ENCODE assay signal across 11 mouse cellular contexts in genomic region chr6:90329953-90330352, GRCm38 (mm10). TPM values are rescaled to one million over a fixed set of nuclear protein-coding genes. Genes with fewer than 3 reads are reported as not detected.
DNase-seq lines count a peak whose midpoint lies in the region; ATAC-seq lines count a peak whose summit lies in the region.
"Had no signal": no experiment of that assay in that cellular context is flagged by ENCODE, and none has a peak within 500 bp of the region (broad histone marks: within the 10 kb centered on the region; RNA-seq: fewer than 3 reads in every experiment).

No protein-coding gene starts in this region.

- DNase-seq in adrenal gland, postnatal 10 days: peak; percentile 37
- DNase-seq in adrenal gland, adult 8-10 months: no peak
- peak; percentile 60 for DNase-seq in midbrain, embryonic 14.5 days
- no peak for DNase-seq in midbrain, embryonic 11.5 days (ENCODE audit: low spot score, missing footprints)
- DNase-seq in heart, adult 9 months (ENCODE audit: low spot score in 2 of 2): peak; percentile 44 to 47
- peak; percentile 79 to 83 for DNase-seq in layer of hippocampus, postnatal 10 days (ENCODE audit: low spot score in 2 of 2)
- DNase-seq in right cerebral cortex, postnatal 4 days: peak; percentile 67
- DNase-seq in retina, postnatal 1 day: no peak

- 13% methylated on average over 1 of the region's 1 CpGs for WGBS in midbrain, embryonic 14.5 days
- WGBS in midbrain, embryonic 11.5 days: 65% methylated on average over 1 of the region's 1 CpGs

- ATAC-seq in midbrain, embryonic 14.5 days (ENCODE audit: low FRiP score, low TSS enrichment): no peak
- ATAC-seq in midbrain, embryonic 11.5 days (ENCODE audit: low FRiP score): no peak

- H3K9ac ChIP-seq in midbrain, embryonic 14.5 days (replicated peaks; ENCODE audit: low read length): no peak overlapping the region
- no peak overlapping the region for H3K9ac ChIP-seq in midbrain, embryonic 11.5 days (ENCODE audit: low read length)

- H3K9me3 ChIP-seq in midbrain, embryonic 14.5 days (ENCODE audit: control insufficient read depth, low read length): no peaks in the 10 kb centered on the region
- H3K9me3 ChIP-seq in midbrain, embryonic 11.5 days (ENCODE audit: control insufficient read depth, low read length): no peaks in the 10 kb centered on the region
- H3K9me3 ChIP-seq: megakaryocyte, embryonic 14.5 days had no signal

- no peaks in the 10 kb centered on the region for H3K27me3 ChIP-seq in midbrain, embryonic 14.5 days (ENCODE audit: control insufficient read depth, insufficient read depth, low read length)
- no peaks in the 10 kb centered on the region for H3K27me3 ChIP-seq in midbrain, embryonic 11.5 days (ENCODE audit: control insufficient read depth, insufficient read depth, low read length)

- H3K4me2 ChIP-seq in midbrain, embryonic 14.5 days (ENCODE audit: low read length): no peak overlapping the region
- H3K4me2 ChIP-seq in midbrain, embryonic 11.5 days: no peak overlapping the region

- no peaks in the 10 kb centered on the region for H3K36me3 ChIP-seq in midbrain, embryonic 14.5 days (ENCODE audit: control insufficient read depth, insufficient read depth, low read length)
- no peaks in the 10 kb centered on the region for H3K36me3 ChIP-seq in midbrain, embryonic 11.5 days (ENCODE audit: control insufficient read depth, insufficient read depth, low read length)

- no peaks in the 10 kb centered on the region for H3K4me1 ChIP-seq in midbrain, embryonic 14.5 days (ENCODE audit: control insufficient read depth, insufficient read depth, low read length)
- no peaks in the 10 kb centered on the region for H3K4me1 ChIP-seq in midbrain, embryonic 11.5 days (ENCODE audit: control insufficient read depth, insufficient read depth, low read length)

- H3K27ac ChIP-seq in midbrain, embryonic 14.5 days (replicated peaks; ENCODE audit: low read depth, low read length): no peak overlapping the region
- H3K27ac ChIP-seq in midbrain, embryonic 11.5 days (ENCODE audit: low read depth, low read length): no peak overlapping the region

- no peak overlapping the region for H3K4me3 ChIP-seq in midbrain, embryonic 14.5 days (replicated peaks; ENCODE audit: low read depth, low read length)
- H3K4me3 ChIP-seq in midbrain, embryonic 11.5 days (ENCODE audit: low read depth, low read length): no peak overlapping the region
- H3K4me3 ChIP-seq: megakaryocyte, embryonic 14.5 days had no signal

RNA-seq across cellular contexts. Expression of gene Uroc1, which starts 3.1 kb away (rescaled TPM):
- total RNA-seq in adrenal gland, postnatal 10 days (2021): 10 to 100 TPM; 14.8 to 37.5 TPM
- total RNA-seq in adrenal gland, adult 8-10 months (2022): under 1 TPM in 3 of 4 experiments, not detected in 1; 0.15 to 0.24 (median 0.17) TPM
- not detected in 2 replicates for polyA plus RNA-seq in midbrain, embryonic 14.5 days (2014; fragmentation: Nextera tagmentation; extraction: Ambion mirVana)
- not detected in 2 replicates for polyA plus RNA-seq in midbrain, embryonic 11.5 days (2014; fragmentation: Nextera tagmentation; extraction: Ambion mirVana)
- under 1 TPM in 1 of 2 experiments, not detected in 1; 0.13 TPM for total RNA-seq in layer of hippocampus, postnatal 10 days (2021)

RNA-seq across cellular contexts. Expression of gene Chst13, which starts 5.0 kb away (rescaled TPM):
- total RNA-seq in adrenal gland, postnatal 10 days (2021): 1 to 10 TPM in 1 of 2 experiments, under 1 TPM in 1; 0.88 to 1.7 TPM
- under 1 TPM in 1 of 4 experiments, not detected in 3; 0.30 TPM for total RNA-seq in adrenal gland, adult 8-10 months (2022)
- 0.22 TPM in 1 of 2 replicates, not detected in the other for polyA plus RNA-seq in midbrain, embryonic 14.5 days (2014; fragmentation: Nextera tagmentation; extraction: Ambion mirVana)
- polyA plus RNA-seq in midbrain, embryonic 11.5 days (2014; fragmentation: Nextera tagmentation; extraction: Ambion mirVana): not detected in 2 replicates
- total RNA-seq in layer of hippocampus, postnatal 10 days (2021): under 1 TPM in 1 of 2 experiments, not detected in 1; 0.20 TPM
- total RNA-seq: gastrocnemius, postnatal 36 days had no signal

RNA-seq across cellular contexts. Expression of gene BC048671, which starts 28.9 kb away (rescaled TPM):
- total RNA-seq in adrenal gland, postnatal 10 days (2021): not detected
- total RNA-seq in adrenal gland, adult 8-10 months (2022): not detected
- not detected in 2 replicates for polyA plus RNA-seq in midbrain, embryonic 14.5 days (2014; fragmentation: Nextera tagmentation; extraction: Ambion mirVana)
- not detected in 2 replicates for polyA plus RNA-seq in midbrain, embryonic 11.5 days (2014; fragmentation: Nextera tagmentation; extraction: Ambion mirVana)
- not detected for total RNA-seq in layer of hippocampus, postnatal 10 days (2021)
- total RNA-seq: adrenal gland, postnatal 36 days; gastrocnemius, postnatal 36 days had no signal

RNA-seq across cellular contexts. Expression of gene Zxdc, which starts 39.3 kb away (rescaled TPM):
- total RNA-seq in adrenal gland, postnatal 10 days (2021): 10 to 100 TPM; 17.6 to 18.7 TPM
- total RNA-seq in adrenal gland, adult 8-10 months (2022): 10 to 100 TPM; 23.2 to 35.3 (median 27.3) TPM
- polyA plus RNA-seq in midbrain, embryonic 14.5 days (2014; fragmentation: Nextera tagmentation; extraction: Ambion mirVana): 15.3 and 16.2 TPM in 2 replicates
- polyA plus RNA-seq in midbrain, embryonic 11.5 days (2014; fragmentation: Nextera tagmentation; extraction: Ambion mirVana): 9.6 and 10.3 TPM in 2 replicates
- 10 to 100 TPM; 25.5 to 26.4 TPM for total RNA-seq in layer of hippocampus, postnatal 10 days (2021)

Comparison
In these comparisons a context has a peak if more than half of its experiments do, and no peak if none do; other contexts are left out.
1. DNase-seq: peak in adrenal gland, postnatal 10 days (single experiment), midbrain, embryonic 14.5 days (single experiment), heart, adult 9 months (2 of 2), layer of hippocampus, postnatal 10 days (2 of 2) and right cerebral cortex, postnatal 4 days (single experiment); none in adrenal gland, adult 8-10 months (single experiment), midbrain, embryonic 11.5 days (single experiment) and retina, postnatal 1 day (single experiment).
2. RNA of gene Uroc1, which starts 3.1 kb away (total RNA-seq): 14.8 to 37.5 TPM in adrenal gland, postnatal 10 days; 0.15 to 0.24 TPM in adrenal gland, adult 8-10 months and 0.13 TPM in layer of hippocampus, postnatal 10 days; every median in the first group is over 10 times any median in the second.